Mouse (Mus musculus) left cerebral cortex, postnatal 4 days (tissue): ENCODE measurements around the gene Acsl5. TPM values are rescaled to one million over a fixed set of nuclear protein-coding genes. Genes with fewer than 3 reads are reported as not detected.

Source experiments
- DNase-seq: peaks from one replicate; pipeline ENCODE4 v3.0.0-alpha.2; 2022
- intact Hi-C: fragments of 180-260 bp; cut with DNase I; formaldehyde crosslinking; loops from one replicate; pipeline ENCODE4 v1.15.1; 2025
- total RNA-seq, 2 experiments: library from RNA; stranded (reverse); gene quantifications; 2 replicates each; pipeline ENCODE4 v1.2.3; 2021

Gene Acsl5
- total RNA-seq, 2 experiments from 2014 or later: 25.2 to 27.3 TPM

GRCm38 (mm10) chr19:55273340-55273739, 21.6 kb downstream of the Acsl5 start:
- intact Hi-C loops: no loop called here
- no peak for DNase-seq

- intact Hi-C loops: no loop called here
- DNase-seq: no peak
Observed at GRCm38 (mm10) chr19:55276100-55276499, 24.4 kb downstream of the Acsl5 start.

GRCm38 (mm10) chr19:55276770-55277169, 25.0 kb downstream of the Acsl5 start:
- DNase-seq: no peak
- intact Hi-C loops: no loop called here

- no peak for DNase-seq
- intact Hi-C loops: no loop called here
Observed at GRCm38 (mm10) chr19:55284093-55284492, 32.4 kb downstream of the Acsl5 start.

- intact Hi-C loops: no loop called here
- DNase-seq: no peak
Observed at GRCm38 (mm10) chr19:55286034-55286433, 34.3 kb downstream of the Acsl5 start.

GRCm38 (mm10) chr19:55288974-55289373, 37.2 kb downstream of the Acsl5 start:
- intact Hi-C loops: no loop called here
- DNase-seq: no peak

- intact Hi-C loops: no loop called here
- DNase-seq: no peak
Observed at GRCm38 (mm10) chr19:55290621-55291270, 39.0 kb downstream of the Acsl5 start.

- no peak for DNase-seq
- intact Hi-C loops: no loop called here
Observed at GRCm38 (mm10) chr19:55292210-55292850, 40.6 kb downstream of the Acsl5 start.

GRCm38 (mm10) chr19:55293175-55293574, 41.4 kb downstream of the Acsl5 start:
- DNase-seq: no peak
- intact Hi-C loops: no loop called here

- no peak for DNase-seq
- intact Hi-C loops: no loop called here
Observed at GRCm38 (mm10) chr19:55295075-55295474, 43.3 kb downstream of the Acsl5 start.

- intact Hi-C loops: no loop called here
- no peak for DNase-seq
Observed at GRCm38 (mm10) chr19:55295556-55295955, 43.8 kb downstream of the Acsl5 start.

GRCm38 (mm10) chr19:55296301-55296700, 44.6 kb downstream of the Acsl5 start:
- DNase-seq: no peak
- intact Hi-C loops: no loop called here

- DNase-seq: no peak
- intact Hi-C loops: no loop called here
Observed at GRCm38 (mm10) chr19:55297489-55297888, 45.8 kb downstream of the Acsl5 start.

- DNase-seq: no peak
- intact Hi-C loops: no loop called here
Observed at GRCm38 (mm10) chr19:55297961-55298360, 46.2 kb downstream of the Acsl5 start.

- intact Hi-C loops: no loop called here
- DNase-seq: no peak
Observed at GRCm38 (mm10) chr19:55299378-55299777, 47.6 kb downstream of the Acsl5 start.

- intact Hi-C loops: loop anchor here (10.0 kb wide), 1 partner anchor 216 kb away; no protein-coding TSS in a partner anchor
- DNase-seq: no peak
Observed at GRCm38 (mm10) chr19:55300525-55300924, 48.8 kb downstream of the Acsl5 start.

- intact Hi-C loops: loop anchor here (5.0 to 10.0 kb wide), 2 partner anchors 88 to 220 kb away; no protein-coding TSS in a partner anchor
- DNase-seq: no peak
Observed at GRCm38 (mm10) chr19:55305024-55305423, 53.3 kb downstream of the Acsl5 start.

GRCm38 (mm10) chr19:55311874-55312273, 60.1 kb downstream of the Acsl5 start:
- DNase-seq: no peak

GRCm38 (mm10) chr19:55313649-55314048, 61.9 kb downstream of the Acsl5 start:
- intact Hi-C loops: no loop called here
- DNase-seq: no peak

More at GRCm38 (mm10) chr19:55311874-55312273, 60.1 kb downstream of the Acsl5 start:
- intact Hi-C loops: no loop called here

GRCm38 (mm10) chr19:55315452-55316108, 63.8 kb downstream of the Acsl5 start, which contains the start of gene Zdhhc6:
Gene Zdhhc6, minus strand, starts transcription at chr19:55316032.
- intact Hi-C loops: no loop called here
- DNase-seq: peak; percentile 84

- intact Hi-C loops: no loop called here
- DNase-seq: peak; percentile 94
Observed at GRCm38 (mm10) chr19:55316109-55316714, 64.5 kb downstream of the Acsl5 start, which contains the start of gene Vti1a. Gene Vti1a, plus strand, starts transcription at chr19:55316295.
